Mouse (Mus musculus) lung, postnatal 10 days (tissue): Measurements from ENCODE around the gene Ndufs5.

Source experiments
- DNase-seq: peaks from one replicate; pipeline ENCODE4 v3.0.0; 2021

Ndufs5 gene

DNA sequence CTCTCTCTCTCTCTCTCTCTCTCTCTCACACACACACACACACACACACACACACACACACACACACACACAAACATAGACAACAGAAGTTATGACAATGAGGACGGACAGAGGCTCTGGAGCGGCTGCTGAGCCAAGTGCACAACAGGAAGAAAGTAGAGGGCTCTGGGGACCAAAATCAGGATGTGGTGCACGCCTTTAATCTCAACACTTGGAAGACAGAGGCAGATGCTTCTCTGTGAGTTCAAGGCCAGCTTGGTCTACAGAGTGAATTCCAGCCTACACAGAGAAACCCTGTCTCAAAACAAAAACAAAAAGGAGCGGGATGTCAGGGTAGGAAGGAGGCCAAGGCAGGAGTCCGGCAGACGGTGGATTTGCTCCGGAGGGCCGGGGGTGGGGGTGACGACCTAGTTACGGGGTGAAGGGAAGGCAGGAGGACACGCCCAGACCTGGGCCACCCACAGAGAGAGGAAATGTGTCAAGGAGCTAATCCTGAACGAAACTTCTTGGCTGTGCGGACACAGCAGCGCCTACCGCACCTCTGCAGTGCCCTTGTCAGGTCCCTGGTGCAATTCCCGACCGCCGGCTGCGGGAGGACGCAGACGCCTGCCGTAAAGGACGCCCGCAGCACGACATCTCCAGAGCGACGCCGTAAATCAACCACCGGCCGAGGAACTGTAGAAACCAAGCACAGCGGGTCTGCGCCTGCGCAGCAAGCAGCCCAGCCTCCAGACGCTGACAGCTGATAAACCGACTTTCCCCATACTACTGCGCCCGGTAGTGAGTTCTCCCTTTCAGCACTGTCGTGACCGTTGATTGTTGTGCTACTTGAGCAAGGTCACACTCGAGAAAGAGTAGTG is at the start of gene Ndufs5:
Ndufs5 (minus strand) TSS at position 629 of the 860 bp plus-strand sequence.
- DNase-seq: peak; percentile 99

DNA sequence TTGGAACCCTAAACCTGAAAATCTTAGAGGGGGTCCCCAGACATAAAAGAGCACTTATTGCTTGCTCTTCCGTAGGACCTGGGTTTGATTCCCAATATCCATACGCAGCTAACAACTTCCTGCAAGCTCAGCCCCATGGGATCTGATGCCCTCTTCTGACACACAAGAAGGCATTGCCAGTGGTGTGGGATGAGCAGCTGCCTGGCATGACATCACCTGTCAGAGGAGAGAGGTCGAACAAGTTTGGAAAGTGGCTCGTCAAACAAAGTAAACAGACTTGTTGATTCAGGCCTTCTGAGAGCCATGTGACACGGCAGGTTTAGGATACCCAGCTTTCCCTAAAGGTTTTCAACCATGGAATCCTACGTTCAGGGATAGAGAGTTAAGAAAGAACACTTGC is 47.1 kb upstream of the Ndufs5 start:
- DNase-seq: no peak

DNA sequence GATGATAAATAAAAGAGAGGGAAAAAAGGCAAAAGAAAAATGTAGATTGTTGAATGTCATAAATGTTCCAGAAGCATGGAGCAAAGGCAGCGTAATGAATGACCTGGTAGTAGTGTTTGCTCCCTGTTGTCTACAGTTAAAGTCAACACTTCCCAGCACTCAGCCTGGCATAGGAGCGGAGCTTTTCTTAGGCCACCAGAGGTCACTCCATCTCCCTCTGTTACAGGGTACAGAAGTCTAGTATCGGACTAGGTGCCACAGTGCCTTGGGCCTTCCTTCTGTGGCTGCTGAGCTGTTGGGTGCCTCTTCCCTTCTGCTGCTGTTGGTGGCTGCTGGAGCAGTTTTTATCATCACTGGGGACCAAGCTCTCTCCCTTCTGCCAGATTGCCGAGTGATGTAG is 40.3 kb upstream of the Ndufs5 start:
- DNase-seq: peak; percentile 32

DNA sequence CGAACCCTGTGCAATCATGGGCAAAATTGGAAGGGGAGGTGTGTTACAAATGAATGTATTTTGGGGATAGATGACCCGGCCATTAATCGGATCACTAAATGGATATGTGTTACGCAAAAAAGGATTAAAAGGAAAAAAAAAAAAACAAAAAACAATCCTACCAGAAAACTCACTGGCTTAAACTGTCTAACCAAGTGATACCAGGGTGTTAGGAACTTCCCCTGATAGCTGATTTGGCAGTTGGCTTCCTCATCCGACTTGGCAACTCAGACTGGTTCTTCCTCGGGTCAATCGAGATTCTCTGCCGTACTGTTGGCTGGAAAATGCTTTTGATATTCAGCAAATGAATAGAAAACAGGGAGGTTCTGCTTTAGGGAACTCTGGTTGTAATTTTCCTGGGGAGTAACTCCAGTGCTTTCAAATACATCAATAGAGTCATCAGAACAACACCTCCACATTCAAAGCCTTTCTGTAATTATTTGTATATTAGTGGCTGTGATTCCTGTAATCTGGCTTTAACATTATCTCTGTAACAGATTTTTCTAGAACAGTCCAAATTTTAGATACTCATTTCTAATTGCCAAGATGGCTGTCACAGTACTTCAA is 32.8 kb upstream of the Ndufs5 start:
- peak; percentile 39 for DNase-seq

DNA sequence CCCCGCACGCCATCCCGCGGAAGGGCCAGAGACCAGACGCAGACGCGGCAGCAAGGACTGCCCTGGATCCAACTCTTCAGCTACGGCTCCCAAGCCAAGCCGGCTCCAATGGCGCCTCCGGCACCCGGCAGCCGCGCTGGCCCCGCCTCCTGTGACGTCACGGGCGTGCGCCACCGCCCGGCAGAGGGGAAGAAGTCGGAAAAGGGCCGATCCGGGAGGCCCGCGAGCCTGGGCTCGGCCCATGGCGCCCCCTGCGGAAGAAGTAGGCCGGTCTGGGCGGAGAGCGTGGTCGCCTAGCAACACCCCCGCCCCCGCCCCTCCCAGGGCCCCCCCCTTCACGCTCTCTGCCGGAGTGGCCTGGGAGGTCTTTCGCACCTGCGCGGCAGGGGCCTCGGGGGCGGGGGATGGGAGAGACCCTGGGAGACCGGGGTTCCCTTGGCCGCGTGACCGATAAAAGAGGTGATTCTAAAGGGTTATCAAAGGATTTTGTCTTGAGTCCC is 32.2 kb upstream of the Ndufs5 start, which contains the start of gene Akirin1:
Akirin1 (minus strand) TSS at position 194 of the 500 bp plus-strand sequence.
- DNase-seq: peak; percentile 98

DNA sequence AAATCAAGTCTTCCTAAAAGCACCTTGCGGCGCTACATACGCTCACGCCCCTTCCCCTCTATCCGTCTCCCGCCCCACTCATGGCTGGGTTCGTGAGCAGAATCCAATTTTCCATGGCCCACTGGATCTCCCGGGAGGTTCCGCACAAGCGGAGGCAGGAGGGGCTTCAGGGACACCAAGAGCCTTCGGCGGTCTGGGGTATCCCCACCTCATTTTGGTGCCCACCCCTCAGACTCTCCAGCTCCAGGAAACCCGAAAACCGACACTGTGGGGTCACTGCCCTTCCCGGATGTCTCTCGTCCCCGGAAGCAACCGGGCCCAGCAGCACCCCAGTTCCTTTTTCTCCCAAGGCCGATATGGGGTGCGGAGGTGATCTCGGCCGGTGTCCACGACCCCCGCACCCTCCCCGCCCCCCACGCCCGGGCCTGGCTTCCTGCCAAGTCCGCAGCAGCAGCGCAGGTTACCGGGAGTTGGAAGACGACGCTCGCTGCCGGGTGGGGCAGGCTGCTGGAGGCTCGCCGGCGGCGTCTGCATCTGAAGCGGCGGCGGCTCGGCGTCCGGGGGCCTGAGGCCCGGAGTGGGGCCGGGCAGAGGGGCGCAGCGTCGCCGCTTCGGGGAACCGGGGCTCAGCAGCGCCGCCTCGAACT is 31.6 kb upstream of the Ndufs5 start:
- DNase-seq: no peak

DNA sequence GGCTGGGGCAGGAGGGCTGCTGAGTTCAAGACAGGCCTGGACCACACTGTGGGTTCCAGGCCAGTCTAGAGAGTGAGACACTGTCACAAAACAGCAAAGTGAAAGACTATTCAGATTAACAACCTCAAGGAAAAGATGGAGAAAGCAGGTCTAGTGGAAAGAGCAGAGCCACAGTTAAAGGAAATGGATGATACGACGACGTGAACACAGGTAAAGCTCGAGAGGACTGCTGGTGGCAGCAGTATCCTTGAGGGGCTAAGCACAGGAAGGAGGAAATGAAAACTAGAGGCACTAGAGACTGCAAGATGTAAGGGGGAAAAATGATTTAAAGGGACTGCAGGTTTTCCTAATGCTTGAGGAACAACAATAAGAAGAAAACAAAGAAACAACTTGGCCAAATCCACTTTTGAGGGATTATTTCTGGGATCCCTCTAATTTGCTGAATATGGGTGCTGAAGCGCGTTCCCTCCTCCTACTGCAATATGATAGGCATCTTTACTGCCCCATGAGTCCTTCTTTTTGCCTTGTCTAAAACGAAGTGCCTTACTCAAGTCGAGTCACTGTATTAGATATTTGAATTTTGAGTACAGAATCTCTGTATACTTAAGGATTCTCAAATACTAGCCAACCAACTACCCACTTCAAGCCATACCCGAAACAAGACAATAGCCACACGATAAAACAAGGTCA is 30.9 kb upstream of the Ndufs5 start:
- DNase-seq: no peak

DNA sequence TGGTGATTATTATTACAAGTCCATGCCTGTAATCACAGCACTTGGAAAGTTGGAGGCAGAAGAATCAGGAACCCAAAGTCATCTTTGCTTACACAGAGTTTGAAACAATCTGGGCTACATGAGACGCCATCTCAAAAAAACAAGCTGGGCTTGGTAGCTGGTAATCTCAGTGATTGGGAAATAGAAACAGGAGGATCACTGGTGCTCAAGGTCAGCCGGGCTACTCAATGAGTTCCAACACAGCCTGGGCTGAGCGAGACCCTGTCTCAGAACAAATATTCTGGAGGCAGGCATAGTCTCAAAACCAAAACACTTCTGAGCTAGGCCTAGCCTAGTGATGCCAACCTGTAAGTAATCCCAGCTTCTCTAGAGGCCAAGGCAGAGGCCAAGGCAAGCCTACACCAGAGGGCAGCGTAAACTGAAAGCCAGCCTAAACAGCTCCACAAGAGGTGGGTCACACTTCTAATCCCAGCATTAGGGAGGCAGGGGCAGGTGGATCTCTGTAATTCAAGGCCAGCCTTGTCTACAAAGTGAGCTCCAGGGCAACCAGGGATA is 27.3 kb upstream of the Ndufs5 start:
- DNase-seq: no peak

DNA sequence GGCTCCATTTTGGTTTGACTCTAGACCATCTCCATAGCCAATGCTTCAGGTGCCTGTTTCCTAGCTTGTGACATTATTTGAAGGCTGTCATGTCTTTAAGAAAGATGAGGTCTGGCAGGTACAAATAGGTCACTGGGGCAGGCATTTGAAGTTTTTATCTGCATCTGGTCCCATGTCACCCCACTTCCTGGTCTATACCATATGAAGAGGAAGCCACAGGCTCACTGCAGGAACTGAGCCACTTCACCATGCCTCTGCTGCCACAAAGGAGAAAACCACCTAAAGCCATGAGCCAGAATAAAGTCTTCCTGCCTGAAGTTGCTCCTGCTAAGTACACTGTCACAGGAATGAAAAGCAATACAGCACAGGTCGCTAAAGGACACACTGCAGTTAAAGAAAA is 24.9 kb upstream of the Ndufs5 start:
- no peak for DNase-seq

DNA sequence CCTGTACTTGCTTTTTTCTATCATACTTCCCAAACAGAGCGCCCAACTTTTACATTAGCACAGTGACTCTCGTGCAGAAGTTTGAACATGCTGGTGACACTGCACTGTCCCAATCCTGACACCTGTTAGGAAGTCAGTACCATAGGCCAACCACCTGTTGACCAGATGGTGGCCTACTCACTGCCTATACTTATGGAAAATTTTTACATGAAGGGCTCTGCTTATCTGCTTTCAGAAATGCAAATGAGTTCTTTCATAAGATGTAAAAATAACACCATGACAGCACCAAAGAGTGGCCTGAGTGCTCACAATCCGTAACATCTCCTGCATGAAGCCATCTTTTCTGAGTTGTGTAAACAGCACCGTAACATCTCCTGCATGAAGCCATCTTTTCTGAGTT is 20.7 kb upstream of the Ndufs5 start:
- no peak for DNase-seq

DNA sequence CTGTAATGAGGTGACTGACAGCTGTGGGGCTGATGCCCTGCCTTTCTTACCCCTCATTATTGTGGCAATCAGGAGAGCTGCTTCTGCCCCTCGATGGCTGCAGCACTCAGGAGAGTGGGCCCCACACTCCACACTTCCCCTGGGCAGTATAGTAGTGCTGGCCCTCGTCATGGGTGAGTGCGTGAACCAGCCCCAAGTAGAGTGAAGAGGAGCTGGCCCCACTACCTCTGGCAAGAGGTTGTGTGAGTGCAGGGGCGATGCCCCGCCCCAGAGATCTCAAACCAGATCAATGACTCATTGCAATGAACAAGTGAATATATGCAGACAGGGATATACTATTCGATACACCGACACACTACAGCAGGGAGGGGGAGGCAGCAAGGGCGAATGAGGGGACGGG is 15.5 kb upstream of the Ndufs5 start:
- no peak for DNase-seq

DNA sequence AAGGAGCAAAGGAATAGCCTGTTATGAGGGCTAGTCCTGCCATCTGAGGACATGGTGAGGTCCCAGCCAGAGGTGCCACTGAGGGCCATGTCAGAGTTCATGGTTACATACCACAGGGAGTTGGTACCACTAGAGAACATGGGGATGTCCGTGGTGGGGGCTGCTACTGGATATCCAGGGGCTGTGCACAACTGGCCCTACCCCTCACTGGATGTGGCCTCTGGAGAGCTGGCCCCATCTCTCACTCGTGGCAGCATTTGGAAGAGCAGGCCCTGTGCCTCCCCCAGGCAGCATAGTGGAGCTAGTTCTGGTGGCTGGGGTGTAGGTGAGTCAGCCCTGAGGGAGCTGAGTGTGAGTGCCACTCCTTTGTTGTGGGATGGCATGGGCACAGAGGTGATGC is 14.9 kb upstream of the Ndufs5 start:
- DNase-seq: no peak

DNA sequence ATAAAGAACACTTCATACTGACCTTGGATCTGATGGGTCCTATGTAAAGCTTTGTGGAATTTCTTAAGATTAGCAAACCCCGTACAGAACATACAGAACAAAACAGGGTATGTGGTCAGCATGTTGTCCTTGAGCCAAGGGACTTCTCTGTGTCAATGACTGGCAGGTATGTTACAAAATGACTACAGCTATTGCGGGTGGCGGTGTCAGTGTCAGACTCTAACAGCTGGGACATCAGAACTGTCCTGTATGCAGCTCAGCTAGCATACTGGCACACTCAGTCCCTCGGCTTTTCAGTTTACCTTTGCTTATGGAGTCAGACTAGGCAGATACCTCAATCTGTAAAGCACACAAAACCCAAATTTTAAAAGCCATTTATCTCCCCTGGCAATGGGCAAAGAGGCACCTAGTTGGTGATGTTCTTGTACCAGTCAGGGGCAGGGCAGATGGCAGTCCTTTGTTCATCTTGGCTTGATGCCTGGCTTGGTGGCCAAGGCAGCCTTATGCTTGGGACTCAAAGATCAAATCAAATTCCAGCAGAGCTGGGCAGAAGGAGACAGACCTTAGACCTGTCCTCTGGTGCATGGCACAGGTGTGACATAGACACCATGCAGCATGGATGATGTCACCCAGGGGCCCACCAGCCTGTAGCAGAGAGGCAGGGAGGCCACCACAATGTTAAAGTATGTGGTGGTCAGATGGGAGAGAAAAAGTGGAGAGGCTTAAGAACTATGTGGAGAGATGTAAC is 14.3 kb upstream of the Ndufs5 start:
- DNase-seq: no peak

DNA sequence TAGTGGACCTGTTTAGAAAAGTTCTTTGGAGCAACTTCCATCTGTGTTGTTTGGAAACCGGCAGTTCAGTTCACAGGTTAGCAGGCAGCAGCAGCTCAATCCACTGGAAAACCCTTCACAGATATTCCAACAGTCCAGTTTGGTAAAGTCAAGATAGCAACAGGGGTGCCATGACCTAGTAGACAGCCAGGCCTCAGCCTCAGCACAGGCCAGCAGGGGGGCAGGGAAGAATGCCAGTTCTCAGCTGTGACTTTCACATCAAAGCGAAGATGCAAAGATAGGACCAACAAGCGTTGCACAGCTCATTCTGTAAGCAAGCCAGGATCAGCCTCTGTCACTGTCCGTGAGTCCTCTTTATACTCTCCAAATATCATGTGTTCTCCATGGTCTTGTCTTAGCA is 3.8 kb upstream of the Ndufs5 start:
- no peak for DNase-seq

DNA sequence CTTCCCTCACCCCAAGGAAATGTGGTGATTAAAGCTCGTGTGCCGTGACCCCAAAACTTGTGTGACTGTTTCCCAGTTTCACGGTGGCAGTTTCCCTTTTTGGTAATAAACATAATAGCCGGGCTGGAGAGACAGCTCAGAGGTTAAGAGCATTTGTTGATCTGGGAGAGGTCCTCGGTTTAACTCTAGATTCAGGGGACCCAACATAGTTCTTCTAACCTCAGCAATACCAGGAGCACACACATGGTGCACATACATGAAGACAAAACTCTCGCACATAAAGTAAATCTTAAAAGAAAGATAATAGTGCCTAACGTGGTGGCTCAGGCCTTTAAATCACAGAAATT is 405 bp upstream of the Ndufs5 start:
- no peak for DNase-seq

DNA sequence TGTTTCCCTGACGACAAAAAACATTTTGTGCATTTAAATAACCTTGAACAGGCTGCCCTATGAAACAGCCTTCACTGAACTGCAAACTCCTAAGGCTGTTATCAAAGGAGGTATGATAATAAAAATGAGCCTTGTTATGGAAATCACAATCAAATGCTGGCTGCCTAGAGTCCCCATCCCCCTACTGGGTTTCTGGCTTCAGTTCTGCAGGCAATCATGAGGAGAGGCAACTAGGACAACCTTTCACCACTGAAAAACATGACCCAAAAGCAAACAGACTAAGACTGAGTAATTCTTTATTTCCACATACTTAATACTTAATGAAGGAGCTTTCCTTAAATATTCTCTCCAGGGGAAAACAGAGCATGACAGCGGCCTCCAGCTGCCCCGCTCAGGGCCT is 5.6 kb downstream of the Ndufs5 start:
- no peak for DNase-seq

DNA sequence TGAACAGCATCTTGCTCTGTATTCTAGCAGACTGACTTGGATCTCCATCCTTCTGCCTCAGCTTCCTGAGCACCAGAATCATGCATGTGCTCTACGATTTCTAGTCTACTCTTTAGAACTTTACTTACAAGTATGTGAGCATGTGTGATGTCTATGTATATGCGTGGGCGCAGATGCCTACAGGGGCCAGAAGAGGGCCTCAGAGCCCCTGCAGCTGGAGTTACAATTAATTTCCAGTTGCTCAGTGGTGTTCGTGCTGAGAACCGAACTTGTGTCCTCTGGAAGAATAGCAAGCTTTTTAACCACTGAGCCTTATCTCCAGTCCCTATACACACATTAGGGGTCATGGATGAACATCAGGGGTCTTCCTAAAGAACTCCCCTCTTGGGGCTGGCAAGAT is 10.7 kb downstream of the Ndufs5 start:
- DNase-seq: no peak

DNA sequence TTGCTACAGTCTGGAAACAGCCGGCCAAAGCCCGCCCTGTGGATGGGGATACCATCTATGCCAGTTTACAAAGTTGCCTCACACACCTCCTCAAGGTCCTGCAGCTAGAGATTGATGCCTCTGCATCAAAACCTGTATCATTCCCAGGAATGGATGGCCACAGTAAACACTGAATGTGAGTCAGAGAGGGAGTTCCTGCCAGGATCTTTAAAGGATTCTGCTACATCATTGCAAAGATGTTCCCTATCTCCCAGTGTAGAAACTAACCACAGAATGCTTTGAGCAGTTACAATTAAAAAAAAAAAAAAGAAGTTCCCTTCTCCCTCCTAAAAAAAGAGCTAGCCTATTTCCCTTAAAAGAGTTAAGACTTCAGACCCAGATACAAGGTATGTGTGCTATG is 12.7 kb downstream of the Ndufs5 start:
- DNase-seq: no peak

DNA sequence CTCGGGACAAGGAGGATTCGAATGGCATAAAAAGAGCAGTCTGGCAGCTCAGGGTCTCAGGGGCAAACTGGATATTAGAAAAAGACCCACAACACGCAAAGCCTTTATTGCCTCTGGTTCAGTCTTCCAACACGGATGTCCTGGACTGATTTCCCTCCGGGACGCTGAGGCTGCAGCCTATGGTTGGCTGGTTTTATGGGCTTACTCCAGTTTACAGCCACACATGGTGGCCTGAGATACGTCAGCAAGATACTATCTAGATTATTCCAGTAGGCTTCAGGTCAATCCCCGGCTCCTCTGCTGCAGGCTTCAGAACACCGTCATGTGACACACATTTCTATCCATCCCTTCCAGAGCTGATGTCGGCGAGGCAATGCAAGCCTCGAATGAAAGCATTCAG is 24.6 kb downstream of the Ndufs5 start:
- DNase-seq: no peak

DNA sequence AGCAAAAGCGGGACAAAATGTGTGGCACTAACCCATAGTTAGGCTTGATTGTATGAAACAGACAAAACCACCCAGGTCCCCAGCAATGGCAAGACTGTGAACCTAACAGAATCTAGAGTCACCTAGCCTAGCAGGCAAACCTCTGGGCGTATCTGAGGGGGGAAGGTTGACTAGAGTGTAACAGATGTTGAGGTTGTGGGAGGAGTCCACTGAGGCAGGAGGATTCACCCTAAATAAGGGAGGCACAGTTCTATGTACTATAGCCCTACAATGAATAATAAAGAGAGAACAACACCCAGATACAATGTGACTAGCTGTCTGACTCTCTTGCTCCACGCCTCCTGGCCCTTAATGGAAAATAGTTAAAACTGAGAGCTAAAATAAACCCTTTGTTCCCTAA is 25.9 kb downstream of the Ndufs5 start:
- DNase-seq: no peak

DNA sequence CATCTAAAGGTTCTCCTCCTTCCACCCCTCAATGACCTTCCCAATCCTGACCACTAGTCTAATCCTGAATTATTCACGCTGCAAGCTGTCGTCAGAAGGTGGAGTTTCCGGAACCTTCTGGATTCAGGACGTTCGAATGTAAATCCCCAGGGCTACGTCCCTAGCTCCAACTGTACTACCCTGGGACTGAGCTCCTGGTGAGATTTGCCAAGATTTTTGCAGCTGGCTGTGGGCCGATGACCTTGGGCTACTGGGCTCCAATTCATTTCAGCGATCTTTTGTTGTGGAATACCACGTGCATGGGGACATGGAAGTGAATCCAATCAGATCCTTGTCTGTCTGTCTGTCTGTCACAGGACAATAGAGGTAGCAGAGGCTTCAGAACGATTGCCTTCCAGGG is 27.7 kb downstream of the Ndufs5 start:
- DNase-seq: no peak
